Mouse (Mus musculus) natural killer cell, adult 2 months (primary cell): ENCODE results near the gene Zc3h12a.

Experiments
- DNase-seq, 2 experiments: peaks; one replicate each; pipeline ENCODE4 v3.0.0; 2022; ENCODE audit warnings: low spot score in 2 of 2

The Zc3h12a gene

GRCm38 (mm10) chr4:125145213-125145612, 17.6 kb upstream of the Zc3h12a start:
- DNase-seq: no peak

- DNase-seq: no peak
These were observed 17.0 kb upstream of the Zc3h12a start for GRCm38 (mm10) chr4:125144627-125145026.

GRCm38 (mm10) chr4:125144211-125144610, 16.6 kb upstream of the Zc3h12a start:
- DNase-seq: no peak

- DNase-seq: no peak
These were observed 10.7 kb upstream of the Zc3h12a start for GRCm38 (mm10) chr4:125138321-125138720.

GRCm38 (mm10) chr4:125136303-125136888, 8.8 kb upstream of the Zc3h12a start:
- DNase-seq: no peak

- DNase-seq: no peak
These were observed 7.6 kb upstream of the Zc3h12a start for GRCm38 (mm10) chr4:125135076-125135855.

- no peak for DNase-seq
These were observed 7.0 kb upstream of the Zc3h12a start for GRCm38 (mm10) chr4:125134631-125135030.

GRCm38 (mm10) chr4:125134192-125134591, 6.6 kb upstream of the Zc3h12a start:
- DNase-seq: no peak

- peak; percentile 69 to 79 for DNase-seq
These were observed 4.8 kb upstream of the Zc3h12a start for GRCm38 (mm10) chr4:125132394-125132793.

- DNase-seq: peak in 1 of 2 experiments; percentile 50
These were observed 3.9 kb upstream of the Zc3h12a start for GRCm38 (mm10) chr4:125131493-125131892.

- no peak for DNase-seq
These were observed 879 bp downstream of the Zc3h12a start for GRCm38 (mm10) chr4:125126761-125127160.

GRCm38 (mm10) chr4:125126186-125126585, 1.5 kb downstream of the Zc3h12a start:
- no peak for DNase-seq

- DNase-seq: no peak
These were observed 2.2 kb downstream of the Zc3h12a start for GRCm38 (mm10) chr4:125125361-125125921.

- DNase-seq: peak; percentile 93 to 94
These were observed 3.0 kb downstream of the Zc3h12a start for GRCm38 (mm10) chr4:125124424-125125209.

- DNase-seq: peak; percentile 74 to 85
These were observed 4.4 kb downstream of the Zc3h12a start for GRCm38 (mm10) chr4:125123279-125123671.

- peak; percentile 44 to 48 for DNase-seq
These were observed 5.0 kb downstream of the Zc3h12a start for GRCm38 (mm10) chr4:125122431-125123278.

- DNase-seq: no peak
These were observed 7.9 kb downstream of the Zc3h12a start for GRCm38 (mm10) chr4:125119721-125120120.

- DNase-seq: peak in 1 of 2 experiments; percentile 10
These were observed 8.6 kb downstream of the Zc3h12a start for GRCm38 (mm10) chr4:125119070-125119469.

GRCm38 (mm10) chr4:125117902-125118320, 9.7 kb downstream of the Zc3h12a start:
- peak; percentile 31 to 58 for DNase-seq

- no peak for DNase-seq
These were observed 10.7 kb downstream of the Zc3h12a start for GRCm38 (mm10) chr4:125116929-125117328.
